Mouse (Mus musculus) gastrocnemius, postnatal 4 days (tissue): ENCODE measurements at regions not wholly inside any gene's neighbourhood (a gene's known extent, or its start where the extent isn't known, plus 50 kb on each side); places are given as distances from the start of the nearest gene placed in this dataset.
A peak's percentile ranks its signal among the peaks of the same experiment; 100 is the strongest.
"Not testable (repeated sequence)": the region's sequence is repeated elsewhere in the genome, so short reads cannot be mapped to it uniquely, and the experiment has no call there.

Experiments used
- DNase-seq, 2 experiments: peaks; one replicate each; pipeline ENCODE4 v3.0.0; 2021 to 2022; ENCODE audit warnings: low spot score in 2 of 2, mixed read lengths in 2 of 2

GRCm38 (mm10) chr4:5590531-5590930, 797.4 kb upstream of the Impad1 start:
- DNase-seq: no peak

GRCm38 (mm10) chr4:5587465-5587864, 794.3 kb upstream of the Impad1 start:
- no peak for DNase-seq

- no peak for DNase-seq
These were observed 792.0 kb upstream of the Impad1 start for GRCm38 (mm10) chr4:5585205-5585604.

GRCm38 (mm10) chr4:5583989-5584677, 791.0 kb upstream of the Impad1 start:
- DNase-seq: peak; percentile 25 to 68

GRCm38 (mm10) chr4:5568076-5568475, 774.9 kb upstream of the Impad1 start:
- no peak for DNase-seq

GRCm38 (mm10) chr4:5560001-5560657, 767.0 kb upstream of the Impad1 start:
- DNase-seq: peak; percentile 16 to 53

GRCm38 (mm10) chr4:5540155-5540554, 747.0 kb upstream of the Impad1 start:
- DNase-seq: no peak

GRCm38 (mm10) chr4:5530416-5530815, 737.3 kb upstream of the Impad1 start:
- no peak for DNase-seq

- DNase-seq: no peak
These were observed 725.4 kb upstream of the Impad1 start for GRCm38 (mm10) chr4:5518522-5518921.

GRCm38 (mm10) chr4:5515426-5515825, 722.3 kb upstream of the Impad1 start:
- not testable (repeated sequence) for DNase-seq

- DNase-seq: no peak
These were observed 718.6 kb upstream of the Impad1 start for GRCm38 (mm10) chr4:5511743-5512142.

GRCm38 (mm10) chr4:5509398-5509797, 716.2 kb upstream of the Impad1 start:
- DNase-seq: peak in 1 of 2 experiments; percentile 10

- DNase-seq: no peak
These were observed 701.9 kb upstream of the Impad1 start for GRCm38 (mm10) chr4:5495012-5495411.

GRCm38 (mm10) chr4:5494072-5495000, 701.2 kb upstream of the Impad1 start:
- DNase-seq: no peak

GRCm38 (mm10) chr4:5486786-5487185, 693.6 kb upstream of the Impad1 start:
- no peak for DNase-seq

GRCm38 (mm10) chr4:5471891-5472558, 678.9 kb upstream of the Impad1 start:
- DNase-seq: no peak

GRCm38 (mm10) chr4:5459028-5459695, 666.0 kb upstream of the Impad1 start:
- no peak for DNase-seq

- no peak for DNase-seq
These were observed 657.3 kb upstream of the Impad1 start for GRCm38 (mm10) chr4:5450417-5450816.

- DNase-seq: no peak
These were observed 648.3 kb upstream of the Impad1 start for GRCm38 (mm10) chr4:5441339-5442019.

GRCm38 (mm10) chr4:5437076-5437475, 643.9 kb upstream of the Impad1 start:
- no peak for DNase-seq
